Mouse (Mus musculus) cerebellum, adult 11-12 months (tissue): Measurements from ENCODE around the gene Hebp1.

Source experiments
- DNase-seq: peaks from one replicate; pipeline ENCODE4 v3.0.0; 2022

Hebp1 gene

GRCm38 (mm10) chr6:135158509-135158908, 39.3 kb downstream of the Hebp1 start:
- DNase-seq = no peak

DNA sequence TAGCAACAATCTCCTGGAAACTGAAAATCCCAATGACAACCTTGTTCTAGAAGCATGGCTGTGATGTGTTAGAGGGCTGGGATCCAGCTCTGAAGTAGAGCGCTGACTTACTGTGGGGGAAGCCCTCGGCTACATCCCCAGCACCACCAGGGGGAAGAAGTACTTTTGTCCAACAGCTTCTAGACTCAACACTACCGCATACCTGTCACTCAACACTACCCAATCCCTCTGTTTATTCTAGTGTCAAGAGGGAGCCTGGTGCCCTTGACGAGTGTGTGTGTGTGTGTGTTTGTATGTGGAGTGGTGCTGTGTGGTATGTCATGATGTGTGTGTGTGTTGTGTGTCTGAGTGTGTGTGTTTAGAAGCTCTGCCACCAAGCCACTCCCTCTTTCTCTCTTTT, 40.3 kb downstream of the Hebp1 start:
- no peak for DNase-seq

DNA sequence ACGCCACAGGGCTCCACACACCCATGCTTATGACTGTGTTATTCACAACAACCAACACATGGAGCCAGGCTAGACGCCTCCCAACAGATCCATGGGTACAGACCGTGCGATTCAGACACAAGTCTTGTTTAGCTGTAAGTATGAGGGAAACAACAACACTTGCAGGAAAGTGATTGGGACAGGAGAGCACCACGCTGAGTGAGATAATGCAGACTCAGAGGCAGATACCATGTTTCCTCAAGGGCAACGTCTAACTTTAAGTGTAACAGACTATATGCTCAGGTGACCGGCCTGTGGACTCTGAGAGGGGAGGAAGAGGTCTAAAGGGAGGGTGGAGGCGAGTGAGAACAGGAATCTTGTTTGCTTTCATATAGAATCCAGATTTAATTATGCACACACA, 41.2 kb downstream of the Hebp1 start:
- no peak for DNase-seq

GRCm38 (mm10) chr6:135153719-135154118, 44.1 kb downstream of the Hebp1 start:
- DNase-seq = no peak

DNA sequence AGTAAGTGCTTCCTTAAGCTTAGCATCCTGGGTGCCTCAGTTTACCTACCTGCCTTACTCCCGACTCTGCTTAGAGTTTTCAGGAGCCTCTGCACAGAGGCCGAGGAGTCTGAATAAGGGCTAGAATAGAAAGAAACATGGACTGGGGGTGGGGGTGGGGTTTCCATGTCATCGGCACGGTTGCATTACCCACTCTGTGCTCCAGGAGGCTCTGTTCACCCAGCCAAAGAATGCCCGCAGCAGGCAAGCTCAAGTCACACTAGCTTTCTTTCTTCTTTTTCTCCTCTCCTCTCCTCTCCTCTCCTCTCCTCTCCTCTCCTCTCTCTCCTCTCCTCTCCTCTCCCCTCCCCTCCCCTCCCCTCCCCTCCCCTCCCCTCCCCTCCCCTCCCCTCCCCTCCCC, 47.5 kb downstream of the Hebp1 start:
- no peak for DNase-seq

DNA sequence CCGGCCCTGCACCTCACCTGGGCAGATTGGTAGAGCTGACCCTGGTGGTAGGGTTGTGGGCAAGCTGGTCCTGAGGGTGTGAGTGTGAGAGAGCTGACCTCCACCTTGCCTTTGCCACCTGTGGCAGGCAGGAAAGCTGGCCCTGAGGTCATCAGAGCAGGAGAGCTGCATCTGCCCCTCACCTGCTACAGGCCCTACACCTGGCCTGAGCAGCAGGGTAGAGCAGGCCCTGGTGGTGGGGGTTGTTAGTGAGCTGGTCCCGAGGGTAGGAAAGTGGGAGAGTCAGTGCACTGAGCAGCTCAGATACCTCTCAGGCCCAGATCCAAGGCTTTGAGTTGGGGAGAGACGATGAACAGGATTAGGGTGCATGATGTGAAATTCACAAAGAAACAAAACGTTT, 48.1 kb downstream of the Hebp1 start:
- no peak for DNase-seq

DNA sequence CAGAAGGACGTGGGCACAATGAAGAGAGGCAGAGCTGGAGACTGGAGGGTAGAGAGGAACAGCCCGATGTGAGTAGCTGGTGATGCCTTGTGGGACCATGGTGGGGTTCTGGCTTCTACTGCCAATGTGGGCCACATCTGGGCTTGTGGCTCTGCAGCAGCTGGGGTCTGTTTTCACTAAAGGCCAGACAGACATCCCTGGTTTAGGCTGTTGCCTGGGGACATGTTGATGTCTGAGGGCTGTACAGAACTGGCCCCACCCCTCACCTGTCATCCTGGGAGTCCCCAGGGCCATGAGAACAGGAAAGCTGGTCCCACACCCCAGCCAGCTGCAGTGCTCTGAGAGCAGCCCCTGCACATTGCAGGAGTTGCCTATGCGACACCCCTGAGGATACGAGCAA, 48.6 kb downstream of the Hebp1 start:
- no peak for DNase-seq

DNA sequence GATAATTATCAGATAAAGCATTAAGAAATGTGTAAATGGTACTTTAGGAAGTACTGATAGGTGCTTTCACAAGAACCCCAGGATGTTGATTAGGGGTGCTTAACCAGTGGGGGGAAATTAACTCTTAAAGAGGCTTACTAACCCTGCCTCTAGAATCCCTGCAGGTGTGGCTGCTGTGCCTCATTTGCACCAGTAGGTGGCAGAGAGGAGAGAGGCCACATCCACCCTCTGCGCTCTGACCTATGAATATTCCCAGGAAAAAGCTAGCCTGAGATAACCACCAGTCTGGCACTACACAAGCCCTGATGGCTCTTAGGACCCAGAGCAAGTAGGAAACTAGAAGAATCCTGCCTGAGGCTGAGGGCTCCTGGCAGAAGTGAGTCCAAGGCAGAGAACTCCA, 49.3 kb downstream of the Hebp1 start:
- no peak for DNase-seq

DNA sequence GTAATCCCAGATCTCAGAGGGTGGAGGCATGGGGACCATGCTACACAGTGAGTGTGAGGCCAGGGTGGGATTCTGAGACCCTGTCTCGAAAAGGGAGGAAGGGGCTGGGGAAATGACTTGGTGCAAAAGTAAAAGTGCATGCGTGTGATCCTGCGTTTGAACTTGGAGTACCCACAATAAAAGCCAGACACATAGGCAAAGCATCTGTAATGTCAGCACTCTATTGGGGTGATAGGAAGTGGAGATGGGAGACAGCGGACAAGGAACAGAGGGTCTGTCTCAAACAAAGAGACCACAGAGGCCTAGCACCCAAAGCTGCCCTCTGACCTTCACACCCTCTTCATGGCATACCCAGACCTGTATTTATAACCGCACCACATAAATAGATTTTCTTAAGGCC, 51.8 kb downstream of the Hebp1 start:
- DNase-seq = no peak

DNA sequence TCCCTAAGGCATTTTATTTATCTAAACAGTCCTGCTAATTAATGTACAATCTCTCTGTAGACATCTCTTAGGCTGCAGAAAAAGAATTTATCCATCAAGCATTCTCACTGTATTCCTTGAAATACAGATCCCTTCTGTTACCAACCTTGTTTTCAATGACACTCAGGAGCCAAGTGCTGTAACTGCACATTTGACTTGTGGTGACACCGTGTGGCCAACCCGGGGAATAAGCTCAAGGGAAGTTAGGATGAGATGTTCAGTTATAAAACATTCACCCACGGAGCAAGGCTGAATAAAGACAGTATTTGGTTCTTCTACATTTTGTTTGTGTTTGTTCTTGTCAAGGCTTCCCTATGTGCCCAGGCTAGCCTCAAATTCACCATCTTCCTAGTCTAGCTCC, 53.3 kb downstream of the Hebp1 start:
- no peak for DNase-seq

DNA sequence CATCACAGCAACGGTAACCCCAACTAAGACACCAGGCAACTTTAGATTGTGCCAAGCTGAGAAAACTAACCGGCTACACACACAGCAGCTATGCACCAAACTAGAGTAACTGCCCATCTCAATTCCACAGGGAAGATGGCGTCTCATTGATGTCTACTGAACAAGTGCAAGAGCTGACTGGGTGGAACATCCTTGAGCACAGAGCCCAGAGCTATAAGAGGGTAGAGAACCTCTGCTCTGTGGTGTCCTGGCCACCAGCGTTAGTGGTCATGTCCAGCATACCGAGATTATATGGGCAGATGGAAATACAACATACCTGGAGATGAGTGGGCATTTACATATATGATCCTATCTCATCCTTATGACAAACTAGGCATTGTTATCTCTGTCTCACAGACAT, 54.7 kb downstream of the Hebp1 start:
- DNase-seq = no peak

GRCm38 (mm10) chr6:135141451-135142147, 56.2 kb downstream of the Hebp1 start:
- DNase-seq = no peak

DNA sequence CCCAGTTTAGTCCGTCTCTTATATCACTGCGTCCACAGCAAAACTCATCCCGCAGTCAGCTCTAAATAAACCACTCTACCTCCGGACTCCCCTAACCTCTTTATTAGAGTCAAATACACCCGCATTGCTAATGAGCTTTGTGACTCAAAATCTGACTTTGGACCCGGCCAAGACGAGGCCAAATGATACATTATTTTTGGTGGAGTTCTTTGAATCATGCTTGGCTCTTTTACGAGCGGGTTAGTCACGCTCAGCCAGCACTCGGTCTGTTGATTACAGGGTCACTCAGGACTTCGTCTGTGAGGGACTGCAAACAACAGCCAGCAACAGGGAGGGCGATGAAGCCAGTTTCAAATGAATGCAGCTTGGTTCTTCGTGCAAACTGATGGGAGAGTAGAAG, 59.1 kb downstream of the Hebp1 start:
- no peak for DNase-seq

- no peak for DNase-seq
These were observed 59.6 kb downstream of the Hebp1 start for GRCm38 (mm10) chr6:135138207-135138606.

DNA sequence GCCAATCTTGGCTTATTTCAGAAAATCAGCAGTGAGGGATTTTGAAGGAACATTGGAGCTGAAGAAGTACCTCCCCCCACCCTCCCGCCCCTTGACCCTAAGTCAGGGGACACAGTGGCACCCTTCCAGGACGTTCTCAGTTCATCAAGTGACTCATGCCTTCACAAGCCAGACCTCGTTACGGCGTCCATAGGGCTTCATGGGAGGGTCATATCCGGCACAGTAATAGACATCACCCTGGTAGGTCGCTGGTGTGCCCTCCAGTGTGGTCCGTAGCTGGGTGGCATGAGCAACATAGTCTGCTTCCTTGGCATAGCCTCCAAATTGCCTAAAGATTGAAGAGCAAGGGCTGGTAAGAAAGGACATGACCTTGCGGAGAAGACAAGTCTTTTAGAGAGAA, 60.1 kb downstream of the Hebp1 start:
- DNase-seq = no peak

- no peak for DNase-seq
These were observed 61.2 kb downstream of the Hebp1 start for GRCm38 (mm10) chr6:135136439-135137161.

GRCm38 (mm10) chr6:135135735-135136134, 62.1 kb downstream of the Hebp1 start:
- no peak for DNase-seq

GRCm38 (mm10) chr6:135133486-135133885, 64.3 kb downstream of the Hebp1 start:
- no peak for DNase-seq

DNA sequence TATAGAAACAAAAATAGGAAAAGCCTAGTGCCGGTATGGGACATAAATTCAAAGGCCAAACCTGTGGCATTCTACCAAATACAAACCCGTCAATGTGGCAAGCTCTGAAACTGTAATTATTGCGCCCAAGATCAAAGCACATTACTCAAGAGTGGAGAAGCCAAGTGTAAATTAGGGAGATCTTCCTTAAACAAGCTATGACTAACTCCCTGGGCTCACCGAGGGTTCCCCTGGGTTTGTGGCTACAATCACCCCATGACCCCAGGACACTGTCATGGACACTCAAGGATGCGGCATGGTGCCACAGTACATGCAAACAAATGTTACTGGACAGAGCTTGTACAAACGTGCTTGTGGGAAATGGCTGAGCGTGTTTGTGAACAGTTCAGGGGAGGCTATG, 64.7 kb downstream of the Hebp1 start:
- DNase-seq = no peak

GRCm38 (mm10) chr6:135124755-135125380, 73.0 kb downstream of the Hebp1 start:
- no peak for DNase-seq

DNA sequence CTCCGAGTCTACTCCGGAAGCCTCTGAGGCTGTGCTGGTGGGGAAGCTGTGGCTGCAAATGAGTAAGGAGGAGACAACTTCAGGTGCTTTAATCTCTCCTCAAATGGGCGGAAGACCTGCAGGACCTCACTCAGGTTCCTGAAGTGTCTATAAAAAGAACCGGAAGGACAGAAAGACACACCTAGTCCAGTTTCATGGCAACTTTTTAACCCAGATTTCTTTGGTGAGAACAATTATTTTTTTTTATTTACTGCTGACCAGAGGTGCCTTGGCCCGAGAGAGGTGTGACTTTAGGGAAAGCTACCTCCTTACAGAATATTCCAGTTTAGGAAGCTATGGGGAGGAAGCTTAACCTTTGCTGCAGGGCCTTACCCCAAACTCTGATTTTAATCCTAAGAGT, 79.6 kb downstream of the Hebp1 start, which contains the start of gene Gprc5d:
Gene Gprc5d (minus strand): TSS at position 101 of the 400 bp plus-strand sequence.
- DNase-seq = no peak

GRCm38 (mm10) chr6:135116479-135116878, 81.3 kb downstream of the Hebp1 start:
- DNase-seq = no peak

GRCm38 (mm10) chr6:135113114-135113436, 84.7 kb downstream of the Hebp1 start:
- DNase-seq = no peak

- DNase-seq = no peak
These were observed 85.3 kb downstream of the Hebp1 start for GRCm38 (mm10) chr6:135112411-135113113.
